Mouse (Mus musculus): ENCODE data around the gene Rad23a.

GRCm38 (mm10) chr8:84792429-84792947, 48.0 kb downstream of the Rad23a start:
- TF ChIP-seq POLR2A (IDR thresholded peaks at IDR 0.05; ENCODE audit: borderline replicate concordance, low read depth, low read length): no peak
- TF ChIP-seq CTCF (IDR thresholded peaks at IDR 0.05; ENCODE audit: low read depth, low read length): no peak

Measured in bone marrow macrophage, adult 2 months (primary cell).